Mouse (Mus musculus) mesoderm, embryonic 11.5 days (tissue): ENCODE measurements at regions not wholly inside any gene's neighbourhood (a gene's known extent, or its start where the extent isn't known, plus 50 kb on each side); places are given as distances from the start of the nearest gene placed in this dataset.
A peak's percentile ranks its signal among the peaks of the same experiment; 100 is the strongest.

Experiments used
- DNase-seq: peaks from one replicate; pipeline ENCODE4 v3.0.0-alpha.2; 2012; ENCODE audit warnings: low read depth, low spot score

DNA sequence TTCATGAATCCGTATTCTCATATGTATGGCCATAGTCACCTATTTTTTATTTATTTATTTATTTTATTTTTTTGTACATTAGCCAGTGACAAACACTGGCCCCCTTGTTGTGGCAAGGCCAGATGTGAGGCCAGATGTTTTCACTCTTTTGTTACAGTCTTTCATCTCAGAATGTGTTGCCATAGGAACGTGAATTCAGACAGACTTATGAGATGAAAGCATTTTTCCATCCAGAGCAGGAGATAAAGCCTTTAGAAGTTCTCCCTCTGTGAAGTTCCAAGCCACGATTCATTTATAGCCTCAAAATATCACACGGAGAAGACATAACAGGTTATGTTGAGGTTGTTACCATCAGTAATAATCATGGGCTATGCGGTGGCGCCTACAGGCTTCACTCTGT is 220.9 kb downstream of the Arpp21 start:
- DNase-seq: no peak

DNA sequence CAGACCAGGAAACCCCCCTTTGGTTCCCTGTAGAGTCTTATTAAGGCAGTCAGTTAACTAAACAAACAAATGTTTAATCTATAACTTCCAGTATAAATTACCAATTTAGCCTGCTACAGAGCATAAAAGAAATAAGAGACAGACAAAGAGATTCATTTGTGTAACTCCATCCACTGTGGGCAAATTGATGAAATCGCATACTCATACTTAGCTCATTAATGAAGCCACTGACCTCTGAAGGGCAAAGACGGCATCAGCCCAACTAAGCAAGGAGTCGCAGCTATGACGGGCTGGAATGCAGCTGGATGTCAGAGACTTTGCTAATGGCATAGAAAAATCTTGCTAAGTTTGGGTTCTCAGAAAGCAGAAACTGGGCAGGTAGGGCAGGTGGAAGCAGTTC is 241.3 kb downstream of the Arpp21 start:
- no peak for DNase-seq

DNA sequence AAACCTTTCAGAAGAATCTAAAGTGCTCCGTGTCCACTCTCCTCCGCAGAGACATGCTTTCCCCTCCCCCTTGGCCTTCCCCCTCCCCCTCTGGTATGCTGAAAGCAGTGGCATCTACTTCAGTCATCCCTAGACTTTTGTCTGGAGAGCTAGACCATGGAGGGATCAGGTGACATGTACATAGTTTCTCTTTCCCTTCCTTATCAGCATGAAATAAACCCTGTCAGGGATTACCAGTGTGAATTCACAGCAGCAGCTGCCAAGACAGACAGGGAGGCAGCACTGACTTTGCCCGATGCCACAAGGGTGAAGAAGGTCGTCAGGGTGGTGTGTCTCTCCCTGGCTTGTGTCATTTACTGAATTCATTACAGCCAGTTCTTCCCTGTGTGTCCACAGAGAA is 241.9 kb downstream of the Arpp21 start:
- peak; percentile 45 for DNase-seq

DNA sequence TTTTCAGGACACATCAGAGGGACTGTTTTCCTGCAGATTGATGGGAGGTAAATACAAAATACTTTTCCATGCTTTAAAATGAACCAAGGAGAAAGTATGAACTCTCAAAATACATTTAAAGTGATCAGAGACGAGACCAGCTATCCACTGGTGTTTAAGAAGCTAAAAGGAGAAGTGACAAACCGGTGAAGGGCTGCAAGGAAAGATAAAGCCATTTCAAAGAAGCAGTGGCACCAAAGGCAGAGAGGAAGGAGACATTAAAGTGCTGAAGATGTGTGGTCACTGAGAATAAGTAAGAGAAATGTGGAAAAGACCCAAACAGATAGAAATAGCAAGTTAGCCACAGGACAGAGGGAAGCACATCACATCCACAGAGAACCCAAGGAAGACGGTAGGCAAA is 245.7 kb downstream of the Arpp21 start:
- DNase-seq: no peak

DNA sequence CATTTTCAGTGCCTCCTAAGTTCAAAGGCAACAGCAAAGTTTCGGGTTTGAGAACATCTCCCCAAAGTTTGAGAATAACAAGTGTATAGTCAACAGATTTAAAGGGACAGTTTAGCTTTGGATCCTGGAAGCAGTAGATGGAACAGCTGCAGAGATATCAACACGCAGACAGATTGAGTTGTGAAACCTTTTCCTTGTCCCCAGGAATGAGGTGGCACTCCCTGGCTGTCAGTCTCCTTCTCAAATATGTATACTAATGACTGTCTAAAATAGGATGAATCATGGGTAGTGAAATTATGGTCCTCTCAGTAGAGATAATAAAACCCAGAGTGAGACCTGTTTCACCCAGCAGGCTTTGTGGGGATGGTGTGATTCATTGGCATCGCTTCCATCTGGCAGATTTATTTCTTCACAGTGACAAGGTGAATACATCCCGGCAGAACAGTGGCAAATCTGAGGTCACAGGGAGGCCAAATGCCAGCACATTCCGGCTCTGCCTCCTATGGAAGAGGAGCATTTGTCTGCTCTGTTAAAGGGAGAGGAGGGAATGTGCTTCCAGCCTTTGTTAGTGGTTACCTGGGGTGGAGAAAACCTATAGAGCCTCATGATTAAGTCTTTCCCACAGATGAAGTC is 272.2 kb downstream of the Arpp21 start:
- peak; percentile 74 for DNase-seq

DNA sequence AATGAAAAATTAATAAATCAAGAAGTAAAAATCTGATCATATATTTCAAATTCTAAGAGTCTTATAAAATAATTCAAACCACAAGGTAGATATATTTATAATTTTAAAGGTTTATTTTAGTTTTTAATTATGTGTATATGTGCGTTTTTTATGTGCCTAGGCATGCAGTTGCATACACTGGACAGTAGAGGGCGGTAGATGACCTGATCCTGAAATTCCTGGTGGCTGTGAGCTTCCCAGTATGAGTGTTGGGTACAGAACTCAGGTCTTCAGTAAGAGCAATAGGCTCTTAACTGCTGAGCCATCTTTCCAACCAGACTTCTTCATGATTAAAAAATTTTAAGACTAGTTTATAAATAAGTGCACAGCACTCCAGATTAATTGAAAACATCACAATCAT is 267.7 kb upstream of the Stac start:
- DNase-seq: peak; percentile 52

DNA sequence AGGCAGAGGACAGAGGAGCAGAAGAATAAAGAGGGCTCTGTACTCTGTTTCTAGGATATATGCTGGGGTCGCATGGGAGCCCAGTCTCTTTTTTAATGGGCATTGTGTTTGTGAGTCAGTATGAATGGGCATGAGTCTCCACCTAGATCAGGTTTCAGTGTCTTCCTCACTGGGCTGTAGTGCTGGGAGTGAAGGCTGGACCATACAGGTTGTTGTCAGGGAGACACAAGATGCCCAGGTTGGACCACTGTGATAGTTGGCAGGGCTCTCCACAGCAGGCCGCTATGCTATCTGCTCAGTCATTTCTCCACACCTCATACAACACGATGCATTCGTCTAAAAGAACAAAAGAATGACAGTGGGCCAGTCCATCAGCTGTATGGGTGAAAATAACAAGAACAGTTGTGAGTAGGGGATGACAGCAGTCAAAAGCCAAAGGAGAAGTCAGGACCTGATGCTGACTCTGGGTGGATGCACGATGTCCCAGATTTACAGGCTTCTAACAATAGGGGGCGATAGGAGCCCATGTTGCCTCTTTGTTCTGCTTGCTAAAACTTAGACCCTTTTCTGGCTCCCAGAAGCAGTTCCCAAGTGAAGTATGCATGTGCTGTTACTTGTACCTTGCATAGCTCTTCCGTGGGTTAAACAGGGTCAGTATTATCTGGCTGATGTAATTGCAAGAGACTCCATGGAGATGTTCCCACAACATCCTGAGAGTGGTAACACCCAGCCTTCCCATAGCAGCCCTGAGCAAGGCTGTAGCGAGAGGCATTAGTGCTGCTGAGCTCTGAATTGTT is 249.3 kb upstream of the Stac start:
- DNase-seq: peak; percentile 41

DNA sequence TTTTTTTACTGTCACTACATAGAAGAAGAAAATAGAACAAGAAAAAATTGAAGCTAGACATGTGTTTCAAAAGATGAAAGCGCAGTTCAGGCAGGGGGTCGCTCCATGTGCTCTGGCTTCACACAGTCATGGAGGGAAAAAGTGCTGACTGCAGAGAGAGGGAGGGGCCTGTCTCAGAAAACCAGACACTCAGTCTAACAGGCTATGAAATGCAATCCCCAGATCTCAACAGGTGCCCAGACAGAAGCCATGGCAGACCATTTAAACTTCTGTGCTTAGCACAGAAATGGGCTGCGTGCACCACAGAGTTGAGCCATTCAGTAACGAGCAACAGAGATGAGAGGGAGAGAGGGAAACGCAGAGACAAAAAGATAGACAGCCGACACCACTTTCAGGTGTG is 242.3 kb upstream of the Stac start:
- DNase-seq: peak; percentile 35

DNA sequence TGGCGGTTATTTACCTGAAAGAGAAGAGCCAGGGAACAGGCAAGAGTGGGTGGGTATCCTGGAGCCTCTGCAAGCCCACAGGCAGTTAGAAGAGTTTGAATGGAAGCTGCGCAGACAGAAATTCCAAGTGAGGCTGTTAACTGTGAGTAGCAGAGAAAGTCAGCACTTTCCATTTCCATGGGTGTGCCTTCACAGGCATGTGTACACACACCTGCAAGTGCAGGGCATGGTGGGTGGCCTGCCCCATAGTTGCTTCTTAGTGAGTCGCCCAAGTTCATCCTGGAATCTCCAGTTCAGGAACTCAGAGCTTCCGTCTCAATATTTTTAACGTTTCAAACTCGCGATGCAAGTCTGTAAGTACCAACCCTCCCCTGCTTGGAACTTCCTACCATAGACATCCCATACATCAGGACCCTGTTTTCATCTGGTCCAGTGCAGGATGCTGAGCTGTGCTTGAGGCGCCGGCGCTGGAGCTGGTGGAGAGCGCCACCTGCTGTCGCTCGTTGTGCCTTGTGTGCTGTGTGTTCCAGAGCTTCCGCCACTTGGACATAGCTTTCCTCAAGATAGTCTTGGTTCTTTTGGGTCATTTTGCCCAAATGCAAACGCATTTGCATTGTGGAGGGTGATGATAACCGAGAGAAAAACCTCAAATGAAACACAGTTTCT is 228.3 kb upstream of the Stac start:
- peak; percentile 83 for DNase-seq

DNA sequence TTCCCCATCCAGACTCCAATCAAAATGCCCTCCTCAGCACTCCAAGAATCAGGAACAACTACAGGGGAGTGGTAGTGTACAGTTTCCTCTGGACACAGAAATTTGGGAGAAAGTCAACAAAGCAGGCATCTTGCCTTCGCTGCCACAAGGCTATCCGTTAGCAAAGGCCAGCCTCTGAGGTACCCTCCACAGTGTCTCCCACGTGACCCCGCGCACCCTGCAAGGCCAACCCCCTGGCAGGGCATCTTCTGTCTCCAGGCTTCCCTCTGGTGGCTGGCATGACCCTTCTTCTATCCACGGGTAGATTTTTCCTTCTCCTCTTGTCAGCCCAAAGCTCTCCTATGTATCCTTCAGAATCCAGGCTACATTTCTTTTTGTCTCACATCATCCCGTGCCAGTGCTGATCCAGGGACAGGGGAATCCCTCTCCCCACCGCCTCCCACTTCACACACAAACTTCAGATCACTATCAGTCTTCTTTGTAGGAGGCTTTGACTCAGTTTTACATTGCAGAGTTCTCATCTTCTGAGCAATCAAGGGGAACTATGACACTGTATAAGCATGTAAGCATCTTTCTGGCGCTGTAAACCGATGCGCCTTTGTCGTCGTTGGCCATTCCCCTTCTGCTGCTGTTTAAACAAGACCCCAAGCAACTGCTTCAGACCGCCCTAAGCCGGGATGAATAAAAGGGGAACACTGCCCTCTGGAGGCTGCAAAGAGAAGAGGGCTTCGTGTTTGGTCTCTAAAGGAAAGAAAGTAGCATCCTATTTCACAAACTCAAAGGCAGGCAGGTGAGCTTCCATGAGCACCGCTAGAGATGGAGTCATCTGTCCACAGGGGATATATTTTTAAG is 226.8 kb upstream of the Stac start:
- peak; percentile 90 for DNase-seq

DNA sequence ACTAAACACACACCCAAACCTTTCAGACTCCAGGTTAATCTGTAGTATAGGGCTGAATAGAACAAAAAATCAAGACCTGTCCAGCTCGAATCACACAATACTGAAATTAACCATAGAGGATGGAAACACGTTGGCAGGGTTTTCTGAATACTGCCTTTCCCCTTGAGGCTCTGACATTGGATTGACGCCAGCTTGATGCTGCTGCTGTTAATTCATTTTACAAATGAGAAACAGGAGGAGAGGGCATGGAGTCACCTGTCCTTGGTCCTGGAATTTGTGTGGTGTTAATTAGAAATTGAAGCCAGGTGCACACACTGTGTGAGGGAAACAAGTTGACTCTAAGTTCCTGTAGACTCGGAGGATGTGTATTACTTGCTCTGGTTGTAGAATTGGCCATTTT is 218.7 kb upstream of the Stac start:
- no peak for DNase-seq

DNA sequence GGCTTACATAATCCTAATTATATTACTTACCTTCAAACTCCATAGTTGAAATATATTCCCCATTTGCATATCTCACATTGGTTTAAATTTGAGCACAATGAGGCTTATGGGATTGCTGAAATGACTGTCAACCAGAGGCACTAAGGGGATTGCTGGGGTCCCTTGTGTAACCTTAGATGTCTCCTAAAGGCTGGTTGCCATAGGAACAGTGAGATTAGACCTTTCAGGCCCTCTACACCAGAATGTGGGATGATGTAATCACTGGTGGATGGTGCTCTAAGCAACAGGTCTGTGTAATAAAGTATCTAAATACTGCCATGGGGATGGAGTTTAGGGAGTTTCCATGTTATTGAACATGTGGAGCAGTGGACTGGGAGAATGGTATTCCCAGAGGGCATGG is 210.0 kb upstream of the Stac start:
- no peak for DNase-seq

DNA sequence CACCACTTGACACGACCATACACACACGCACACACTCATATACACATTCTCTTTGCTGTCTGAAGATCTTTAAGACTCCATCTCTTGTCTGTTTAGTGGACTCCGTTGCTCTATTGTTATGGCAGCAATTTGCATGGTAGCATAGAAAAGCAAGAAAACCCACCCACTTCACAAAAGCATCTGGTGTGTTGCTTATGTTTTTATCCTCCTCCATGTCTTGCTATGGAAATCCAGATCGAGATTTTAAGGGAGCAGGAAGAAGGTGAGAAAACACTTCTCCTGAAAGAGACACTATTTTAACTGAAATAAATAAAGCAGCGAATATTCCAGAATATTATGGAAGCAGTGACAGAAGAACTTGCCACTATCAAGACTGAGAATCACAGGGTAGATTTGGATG is 207.5 kb upstream of the Stac start:
- DNase-seq: no peak

DNA sequence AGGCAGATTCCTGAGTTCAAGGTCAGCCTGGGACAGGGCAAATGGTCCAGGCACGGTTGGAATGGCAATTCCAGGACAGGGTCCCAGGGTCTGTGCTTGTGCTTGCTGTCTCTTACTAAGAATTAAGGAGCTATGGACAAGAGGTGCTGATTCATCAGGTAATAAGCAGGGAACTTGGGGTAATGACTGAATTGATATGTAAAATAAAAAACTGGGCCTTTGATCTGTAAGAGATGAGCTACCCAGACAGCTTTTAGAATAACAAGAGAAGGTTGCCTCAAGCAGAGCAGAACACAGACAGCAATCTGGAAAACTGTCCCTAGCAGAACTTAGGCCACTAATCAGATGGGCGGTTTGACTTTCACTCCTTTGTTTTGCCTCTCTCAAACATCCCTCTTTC is 189.6 kb upstream of the Stac start:
- DNase-seq: no peak

DNA sequence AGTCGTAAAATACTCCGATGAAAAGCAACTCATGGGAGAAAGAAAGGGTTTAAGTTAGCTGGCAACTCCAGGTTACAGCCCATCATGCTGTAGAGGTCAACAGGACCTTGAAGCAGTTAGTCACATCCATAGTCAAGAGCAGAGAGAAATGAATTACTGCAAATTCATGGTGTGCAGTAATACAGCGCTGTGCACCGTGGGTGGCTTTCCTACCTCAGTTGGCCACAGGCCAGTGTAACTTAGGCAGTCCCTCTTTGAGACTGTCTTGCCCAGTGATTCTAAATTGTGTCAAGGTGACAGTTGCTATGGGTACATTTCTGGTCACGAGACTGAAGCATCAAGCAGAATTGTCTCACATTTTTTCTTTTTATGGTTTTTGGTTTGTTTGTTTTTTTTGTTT is 186.7 kb upstream of the Stac start:
- DNase-seq: no peak

DNA sequence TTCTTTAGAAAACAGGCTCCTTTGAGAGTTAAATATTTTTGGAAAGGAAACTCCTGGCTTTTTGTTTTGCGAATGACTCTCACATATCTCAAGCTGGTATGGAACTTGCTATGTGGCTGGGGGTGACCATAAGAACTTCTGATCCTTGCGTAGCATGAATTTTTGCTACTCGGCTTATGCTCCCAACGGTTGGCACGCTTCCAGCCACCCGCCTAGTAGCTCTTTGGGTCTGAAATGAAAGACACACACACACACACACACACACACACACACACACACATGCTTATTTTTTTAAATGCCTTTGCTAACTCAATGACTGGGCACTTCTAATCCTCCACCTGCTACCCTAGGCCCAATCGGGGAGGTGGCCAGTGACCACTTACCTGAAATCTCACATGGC is 180.3 kb upstream of the Stac start:
- no peak for DNase-seq

DNA sequence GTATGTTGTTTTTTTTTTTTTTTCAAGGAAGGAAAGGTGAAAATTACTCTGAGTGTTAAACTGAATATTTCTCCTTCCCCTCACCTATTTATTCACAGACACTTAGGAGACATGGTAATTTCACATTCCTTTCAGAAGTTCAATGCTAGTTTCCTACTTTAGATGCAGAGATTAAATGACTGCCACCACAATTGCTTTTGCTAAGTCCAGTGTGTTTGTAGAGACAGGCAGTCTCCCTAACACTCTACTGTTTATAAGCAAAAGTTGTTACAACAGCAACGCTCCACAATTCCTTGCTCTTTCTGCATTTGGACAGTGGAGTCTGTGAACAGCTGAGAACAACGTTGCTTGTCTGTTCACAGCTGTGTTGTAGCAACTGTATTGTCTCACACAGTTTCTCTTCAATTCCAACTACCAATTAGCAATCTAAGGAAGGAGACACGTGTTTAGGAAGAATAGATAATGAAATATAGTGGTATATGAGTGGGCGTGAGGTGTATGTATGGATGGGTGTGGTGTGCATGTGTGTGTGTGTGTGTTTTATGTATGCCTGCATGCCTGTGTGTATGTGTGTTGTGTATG is 179.7 kb upstream of the Stac start:
- DNase-seq: no peak

DNA sequence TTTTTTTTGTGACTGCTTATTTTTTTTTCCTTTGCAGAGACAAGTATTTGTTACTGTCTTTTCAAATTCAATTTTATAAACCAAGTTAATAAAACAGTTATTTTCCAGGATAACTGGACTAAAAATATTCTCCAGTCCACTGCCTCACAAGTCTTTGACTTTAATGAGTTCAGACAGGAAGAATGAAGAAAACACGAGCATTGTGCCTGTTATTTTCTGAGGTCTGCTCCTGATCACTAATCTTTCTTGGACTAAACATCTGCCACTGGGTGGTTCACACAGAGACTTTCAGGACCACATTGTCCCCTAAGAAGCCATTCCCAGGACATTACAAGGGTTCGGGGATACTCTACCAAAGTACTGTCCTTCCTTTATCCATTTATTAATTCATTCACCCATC is 167.9 kb upstream of the Stac start:
- no peak for DNase-seq

DNA sequence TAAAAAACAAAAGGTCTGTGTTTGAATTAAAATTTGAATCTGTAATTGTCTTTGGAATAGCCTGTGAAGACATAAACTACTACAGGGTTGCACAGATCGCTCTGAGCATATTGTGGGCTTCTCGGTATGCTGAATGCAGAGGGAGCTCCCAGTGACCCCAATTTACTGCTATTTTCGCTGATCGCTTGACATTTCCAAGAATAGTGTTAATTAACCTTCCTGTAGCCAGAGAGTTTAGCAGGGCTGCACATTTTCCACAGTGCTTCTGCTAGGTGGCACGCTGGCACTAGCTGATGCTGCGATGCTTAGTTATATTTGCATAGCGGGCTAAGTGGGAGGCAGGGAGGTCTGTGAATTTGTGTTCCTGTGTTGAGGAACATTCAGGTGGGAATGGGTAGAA is 164.8 kb upstream of the Stac start:
- no peak for DNase-seq

DNA sequence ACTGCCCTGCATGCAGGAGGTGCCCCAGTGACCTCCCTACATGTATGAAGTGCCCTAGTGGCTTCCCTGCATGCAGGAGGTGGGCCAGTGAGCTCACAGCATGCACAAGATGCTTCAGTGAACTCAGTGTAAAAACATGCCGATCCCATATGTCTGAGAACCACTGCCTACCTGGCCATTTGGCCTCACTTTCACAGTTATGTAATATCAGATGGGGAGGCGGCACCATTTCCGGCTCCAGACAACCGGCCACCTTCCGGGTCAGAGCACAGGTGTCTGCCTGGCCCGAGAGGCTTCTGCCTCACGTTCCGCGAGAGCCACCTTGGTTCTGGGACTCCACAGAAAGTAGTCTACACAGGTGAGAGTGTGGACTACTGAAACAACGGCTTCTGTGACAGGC is 156.2 kb upstream of the Stac start:
- DNase-seq: no peak

DNA sequence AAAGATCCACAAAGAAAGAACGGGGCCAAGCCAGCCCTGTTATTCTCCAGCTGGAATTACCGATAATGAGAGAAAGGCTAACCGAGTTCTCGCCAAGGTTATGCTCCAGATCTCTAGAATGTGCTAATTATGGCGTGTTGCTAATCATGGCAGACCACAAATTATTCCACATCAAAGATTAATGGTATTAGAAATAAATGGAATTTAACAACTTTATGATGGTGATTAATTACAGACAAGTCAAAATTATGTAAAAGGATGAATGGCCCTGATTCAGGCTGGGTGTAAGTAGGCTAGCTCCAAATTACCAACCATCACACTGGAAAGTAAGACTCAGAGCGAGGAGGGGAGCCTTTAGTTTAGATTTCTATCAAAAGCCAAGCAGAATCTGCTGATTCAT is 151.0 kb upstream of the Stac start:
- no peak for DNase-seq
